Mouse (Mus musculus) bone marrow, adult 2 months (tissue): ENCODE data around the gene 2010003K11Rik.

Experiments used
- CTCF ChIP-seq: fragments of 200-500 bp; IDR thresholded peaks from 2 replicates; pipeline ENCODE4 v1.5.1; 2011; ENCODE audit warnings: low read length, control low read depth; ENCODE audit not compliant: control insufficient read depth, insufficient read depth
- POLR2A ChIP-seq: fragments of 200-500 bp; IDR thresholded peaks from 2 replicates; pipeline ENCODE4 v1.6.1; 2011; ENCODE audit warnings: low read depth, mild to moderate bottlenecking, control low read depth, low read length, borderline replicate concordance; ENCODE audit not compliant: control insufficient read depth

DNA sequence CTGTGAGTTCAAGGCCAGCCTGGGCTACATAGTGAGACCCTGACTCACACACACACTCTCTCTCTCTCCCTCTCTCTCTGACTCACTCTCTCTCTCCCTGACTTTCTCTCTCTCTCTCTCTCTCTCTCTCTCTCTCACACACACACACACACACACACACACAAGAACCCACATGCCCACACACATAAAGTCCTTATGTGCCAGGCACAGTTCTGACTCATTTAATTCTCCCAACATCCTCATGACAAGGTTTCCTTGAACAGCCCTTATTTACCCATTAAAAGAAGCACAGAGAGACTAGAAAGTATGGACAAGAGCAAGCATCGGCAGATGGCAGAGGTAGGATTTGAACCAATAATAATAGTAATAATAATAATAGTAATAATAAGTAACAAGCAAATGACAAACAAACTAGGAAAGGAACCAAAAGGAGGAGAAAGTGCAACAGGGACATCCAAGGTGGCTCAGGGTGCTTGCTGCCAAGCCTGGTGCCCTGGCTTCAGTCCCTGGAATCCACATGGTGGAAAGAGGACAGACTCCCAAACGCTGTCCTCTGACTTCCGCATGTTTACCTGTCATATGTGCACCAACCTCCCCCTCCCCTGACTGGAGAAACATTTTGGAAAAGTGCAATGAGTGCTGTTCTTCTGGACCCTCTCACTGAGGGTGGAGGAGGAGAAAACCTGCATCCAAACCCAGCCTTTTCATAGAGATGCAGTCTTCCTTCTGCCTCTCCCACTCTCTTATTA lies 16.1 kb downstream of the 2010003K11Rik start:
- no peak for TF ChIP-seq CTCF
- TF ChIP-seq POLR2A, result no peak
